Mouse (Mus musculus): ENCODE measurements at regions not wholly inside any gene's neighbourhood (a gene's known extent, or its start where the extent isn't known, plus 50 kb on each side); places are given as distances from the start of the nearest gene placed in this dataset.

DNA sequence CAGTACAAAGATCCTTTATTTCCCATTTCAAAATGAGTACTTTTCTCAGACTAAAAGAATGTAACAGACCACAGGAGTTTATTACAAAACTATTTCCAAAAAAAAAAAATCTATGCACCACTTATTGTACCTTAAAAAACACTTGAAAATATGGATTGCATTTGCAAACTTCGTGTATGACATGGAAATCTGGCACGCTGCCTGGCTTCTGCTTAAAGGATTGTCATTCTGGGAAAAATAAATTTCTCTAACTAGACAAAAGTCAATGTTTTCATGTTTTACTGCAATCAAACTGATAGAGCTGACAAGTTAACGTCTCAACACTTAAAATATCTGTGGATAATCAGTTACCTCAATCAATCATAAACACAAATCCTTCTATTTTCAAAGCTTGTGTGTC lies 205.5 kb upstream of the Nr2f1 start:
- no peak for DNase-seq (ENCODE audit: low spot score)

DNA sequence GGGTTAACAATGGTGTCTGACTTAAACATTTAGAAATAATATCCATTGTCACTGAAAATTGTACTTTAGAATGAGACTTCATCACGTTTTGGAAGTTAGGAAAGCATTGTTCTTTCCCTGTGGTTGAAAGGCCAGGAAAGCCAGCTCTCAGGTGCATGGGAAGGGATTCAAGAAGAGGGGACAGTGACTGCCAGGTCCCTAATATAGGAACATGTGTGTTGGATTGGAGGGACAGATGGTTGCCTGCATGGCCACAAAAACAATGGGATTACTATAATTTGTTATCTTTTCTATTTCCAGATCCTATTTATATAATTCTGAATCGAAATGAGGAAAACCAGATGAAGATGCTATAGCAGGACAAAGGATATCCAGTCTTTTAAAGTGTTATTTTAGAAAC lies 184.2 kb upstream of the Nr2f1 start:
- no peak for DNase-seq (ENCODE audit: low spot score)

DNA sequence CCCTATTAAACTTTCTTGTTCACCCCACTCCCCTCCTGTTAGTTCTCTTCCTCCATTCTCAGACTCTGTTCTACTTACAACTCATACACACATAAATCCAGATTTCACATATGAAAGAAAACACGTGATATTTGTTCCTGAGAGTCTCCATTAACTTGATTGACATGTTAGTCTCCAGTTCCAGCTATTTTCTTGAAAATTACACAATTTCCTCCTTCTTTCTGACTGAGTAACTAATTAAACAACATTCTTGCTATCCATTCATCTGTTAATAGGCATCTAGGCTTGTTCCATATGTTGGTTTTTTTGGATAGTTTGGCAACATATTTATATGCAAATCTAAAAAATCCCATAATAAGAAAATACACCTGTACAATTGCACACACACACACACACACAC lies 161.7 kb upstream of the Nr2f1 start:
- no peak for DNase-seq (ENCODE audit: low spot score)

DNA sequence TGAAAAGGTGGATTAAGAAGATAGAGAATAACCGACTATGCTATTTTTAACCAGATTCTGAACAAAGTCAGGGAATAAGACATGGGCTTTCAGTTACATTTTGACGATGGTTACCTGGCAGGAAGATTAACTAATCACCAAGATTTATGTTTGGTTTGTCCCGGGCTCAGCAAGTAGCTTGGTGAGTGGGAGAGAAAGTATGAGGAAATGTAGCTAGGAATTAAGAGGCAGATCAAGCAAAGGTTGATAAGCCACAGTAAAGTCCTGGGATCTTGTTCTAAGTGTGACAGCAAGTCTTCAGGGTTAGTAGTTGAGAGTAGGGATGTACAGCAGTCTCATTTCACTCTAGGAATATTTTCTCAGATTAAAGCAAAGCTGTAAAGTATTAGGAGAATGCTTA lies 149.3 kb upstream of the Nr2f1 start:
- no peak for DNase-seq (ENCODE audit: low spot score)

DNA sequence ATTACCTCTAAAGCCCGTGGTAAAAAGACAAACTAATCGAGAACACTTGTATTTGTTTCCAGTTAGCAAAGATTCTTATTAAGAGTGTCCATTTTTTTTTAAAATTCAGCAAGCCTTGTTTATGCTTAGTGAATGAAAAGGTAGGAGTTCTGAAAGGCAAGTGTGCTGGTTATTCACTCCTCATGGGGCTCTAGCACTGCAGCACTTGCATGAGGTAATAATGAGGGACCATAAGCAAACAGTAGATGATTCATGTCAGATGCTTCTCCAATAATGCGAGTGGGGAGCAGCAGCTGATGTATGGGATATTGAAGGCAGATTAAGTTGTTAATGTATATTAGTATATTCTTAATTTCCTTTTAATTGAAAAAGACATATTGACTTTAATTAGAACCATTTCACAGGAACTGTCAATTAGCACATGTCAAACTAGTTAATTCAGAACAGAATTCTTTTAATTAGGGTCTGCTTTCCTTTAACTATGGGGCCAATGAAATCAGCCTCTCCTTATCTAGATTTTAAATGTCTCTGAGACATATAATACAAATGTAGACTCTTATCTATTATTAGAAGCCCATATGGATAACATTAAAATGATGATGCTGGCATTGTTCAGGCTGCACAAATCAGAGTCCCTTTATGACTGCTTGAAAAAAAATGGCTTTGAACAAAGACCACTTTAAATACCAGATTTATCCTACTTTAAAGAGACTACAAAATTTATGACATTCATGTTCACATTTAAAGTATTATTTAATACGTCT lies 125.1 kb upstream of the Nr2f1 start:
- DNase-seq (ENCODE audit: low spot score), result no peak

DNA sequence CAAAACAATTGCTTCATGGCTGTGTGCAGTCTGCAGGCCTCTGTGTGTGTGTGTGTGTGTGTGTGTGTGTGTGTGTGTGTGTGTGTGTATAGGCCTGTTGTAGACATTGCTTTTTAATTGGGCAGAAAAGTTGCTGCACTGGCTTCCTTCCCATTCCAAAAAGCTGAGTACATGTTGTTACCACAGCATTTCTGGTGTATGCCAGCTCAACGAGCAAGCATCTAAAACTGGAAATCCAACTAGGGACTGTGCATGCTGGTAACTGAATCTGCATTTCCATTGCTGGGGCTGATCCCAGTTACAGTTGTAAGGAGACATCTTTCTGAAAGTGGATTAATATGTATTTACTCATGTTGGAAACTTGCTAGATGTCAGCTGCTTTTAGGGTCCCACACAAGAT lies 123.6 kb upstream of the Nr2f1 start:
- no peak for DNase-seq (ENCODE audit: low spot score)

DNA sequence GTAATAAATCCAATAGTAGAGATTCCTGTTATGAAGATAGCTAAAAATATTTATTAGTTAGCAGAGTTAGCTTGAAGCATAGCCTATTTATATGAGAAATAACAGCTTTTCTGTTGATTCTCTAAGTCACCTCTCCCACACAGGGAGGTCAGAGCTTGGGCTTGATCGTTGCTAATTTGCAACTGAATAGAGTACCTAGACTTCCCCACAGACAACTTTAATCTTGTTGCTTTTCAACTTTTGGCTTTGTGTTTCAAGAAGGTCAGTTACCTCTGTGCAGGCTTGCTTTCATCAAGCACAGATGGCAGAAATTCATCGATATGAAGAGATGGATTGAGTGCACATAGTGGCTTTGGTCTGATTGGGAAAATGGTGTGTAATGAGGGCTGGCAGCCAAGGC lies 118.9 kb upstream of the Nr2f1 start:
- no peak for DNase-seq (ENCODE audit: low spot score)

DNA sequence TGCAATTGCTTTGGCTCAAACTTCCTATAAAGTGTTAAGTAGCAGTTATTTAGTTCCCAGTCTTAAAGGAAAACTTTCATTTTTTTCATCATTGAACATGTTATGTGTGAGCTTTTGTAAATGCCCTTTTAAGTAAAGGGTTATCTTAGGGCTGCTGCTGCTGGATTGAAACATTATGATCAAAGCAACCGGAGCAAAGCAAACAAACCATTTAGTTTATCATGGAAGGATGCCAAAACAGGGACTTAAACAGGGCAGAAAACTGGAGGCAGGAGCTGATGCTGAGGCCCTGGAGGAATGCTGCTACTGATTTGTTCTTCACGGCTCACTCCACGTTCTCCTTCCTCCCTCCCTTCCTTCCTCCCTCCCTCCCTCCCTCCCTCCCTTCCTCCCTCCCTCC lies 111.3 kb upstream of the Nr2f1 start:
- no peak for DNase-seq (ENCODE audit: low spot score)
